Mouse (Mus musculus) forebrain, embryonic 11.5 days (tissue): ENCODE measurements around the gene Hsf4. TPM values are rescaled to one million over a fixed set of nuclear protein-coding genes. Genes with fewer than 3 reads are reported as not detected.

Source experiments
- ATAC-seq: fragments of 200-750 bp; cut with Nextera tagmentation; replicated peaks from 2 replicates; pipeline ENCODE4 v1.8.0; 2017; ENCODE audit warnings: moderate TSS enrichment; ENCODE audit not compliant: low FRiP score
- DNase-seq: peaks from one replicate; pipeline ENCODE4 v3.0.0-alpha.2; 2017; ENCODE audit warnings: low spot score
- H3K27ac ChIP-seq: fragments of 300-500 bp; sonication (generic); 2 replicates; pipeline ENCODE4 v1.5.1; 2014; ENCODE audit warnings: low read depth, low read length
- H3K27me3 ChIP-seq: fragments of 300-500 bp; sonication (generic); 2 replicates; pipeline ENCODE4 v1.6.1; 2014; ENCODE audit warnings: mild to moderate bottlenecking, low read length, mixed read lengths; ENCODE audit not compliant: control insufficient read depth, insufficient read depth
- H3K36me3 ChIP-seq: fragments of 300-500 bp; sonication (generic); 2 replicates; pipeline ENCODE4 v1.6.1; 2014; ENCODE audit warnings: mild to moderate bottlenecking, low read length, moderate library complexity, mixed read lengths; ENCODE audit not compliant: control insufficient read depth, insufficient read depth
- H3K4me1 ChIP-seq: fragments of 300-500 bp; sonication (generic); replicated peaks from 2 replicates; pipeline ENCODE4 v1.6.1; 2014; ENCODE audit warnings: low read length, mixed read lengths; ENCODE audit not compliant: control insufficient read depth, insufficient read depth
- H3K4me2 ChIP-seq: fragments of 300-500 bp; sonication (generic); 2 replicates; pipeline ENCODE4 v1.6.1; 2014; ENCODE audit warnings: low read depth, mild to moderate bottlenecking, low read length, moderate library complexity, mixed read lengths; ENCODE audit not compliant: severe bottlenecking
- H3K4me3 ChIP-seq: fragments of 300-500 bp; sonication (generic); 2 replicates; pipeline ENCODE4 v1.5.1; 2014; ENCODE audit warnings: low read depth, low read length
- H3K9ac ChIP-seq: fragments of 300-500 bp; sonication (generic); 2 replicates; pipeline ENCODE4 v1.6.1; 2014; ENCODE audit warnings: low read length
- H3K9me3 ChIP-seq: fragments of 300-500 bp; sonication (generic); 2 replicates; pipeline ENCODE4 v1.6.1; 2016; ENCODE audit warnings: low read length, mixed read lengths; ENCODE audit not compliant: control insufficient read depth
- WGBS: fragments of 180-500 bp; shearing (Covaris S2); extraction: QIAGEN DNeasy Blood & Tissue Kit; methylation state at CpG from one replicate; pipeline ENCODE4 v1.1.7; 2014; 5-methylcytosine and 5-hydroxymethylcytosine counted together
- polyA plus RNA-seq: library from polyadenylated mRNA; unstranded; fragments of >200 nt; fragmentation: Nextera tagmentation; extraction: Ambion mirVana; gene quantifications from 2 replicates; pipeline ENCODE4 v1.2.1, GENCODE M21; 2014

The Hsf4 gene
- polyA plus RNA-seq, 1 experiment from 2014 or later: not detected

DNA sequence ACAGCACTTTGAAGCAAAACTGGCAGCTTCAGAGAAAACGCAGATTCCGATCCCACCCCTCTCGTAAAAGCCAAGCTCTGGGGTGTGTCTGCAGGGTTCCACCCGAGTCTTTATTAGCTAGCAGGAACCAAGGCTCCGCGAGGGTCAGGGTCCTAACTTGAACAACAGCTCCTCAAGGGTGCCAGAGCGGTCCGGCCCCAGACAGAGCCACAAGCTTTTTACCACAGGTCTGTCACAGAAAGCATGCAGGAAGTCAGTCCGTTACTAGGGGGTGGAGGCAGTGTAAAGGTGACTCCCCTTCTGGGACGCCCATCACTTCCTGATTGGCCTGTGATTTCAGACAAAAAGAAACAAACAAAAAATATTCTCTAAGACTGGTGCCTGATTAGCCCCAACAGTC, 4.5 kb upstream of the Hsf4 start:
- DNase-seq (peak; percentile 60), ATAC-seq (no peak)
- Histone ChIP-seq H3K9me3 (no peaks in the 10 kb centered on the region; the same call in 1 of the 2 replicates), H3K36me3 (no peaks in the 10 kb centered on the region), H3K4me2 (no peak overlapping the region), H3K27ac (no peak overlapping the region), H3K4me3 (no peak overlapping the region), H3K27me3 (peaks cover 79% of the 10 kb centered on the region), H3K4me1 (peaks cover 20% of the 10 kb centered on the region), H3K9ac (no peak overlapping the region)
- 12% methylated on average over 10 of the region's 10 CpGs for WGBS

DNA sequence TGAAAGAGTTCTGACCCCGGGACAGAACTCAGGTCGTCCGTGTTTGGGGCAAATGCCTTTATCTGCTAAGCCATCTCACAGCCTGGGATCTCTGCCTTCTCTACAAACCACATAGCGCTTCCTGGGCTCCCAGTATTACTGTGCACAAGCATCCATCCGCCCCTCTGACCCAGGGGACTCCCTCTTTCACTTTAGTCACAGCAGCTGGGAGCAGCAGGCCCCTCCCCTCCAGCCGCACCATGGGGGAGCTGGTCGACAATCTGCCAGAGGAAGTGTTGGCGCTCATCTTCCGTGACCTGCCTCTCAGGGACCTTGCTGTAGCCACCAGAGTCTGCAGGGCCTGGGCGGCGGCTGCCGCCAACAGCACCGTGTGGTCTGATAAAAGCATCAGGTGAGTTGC, 2.8 kb upstream of the Hsf4 start:
- DNase-seq (no peak), ATAC-seq (no peak)
- H3K36me3 ChIP-seq: no peaks in the 10 kb centered on the region
- peaks cover 82% of the 10 kb centered on the region for H3K27me3 ChIP-seq
- 8% methylated on average over 13 of the region's 13 CpGs for WGBS
- peaks cover 22% of the 10 kb centered on the region for H3K4me1 ChIP-seq
- H3K9ac ChIP-seq: no peak overlapping the region
- no peak overlapping the region for H3K4me3 ChIP-seq
- no peak overlapping the region for H3K4me2 ChIP-seq
- H3K27ac ChIP-seq: no peak overlapping the region
- no peaks in the 10 kb centered on the region; the same call in 1 of the 2 replicates for H3K9me3 ChIP-seq

DNA sequence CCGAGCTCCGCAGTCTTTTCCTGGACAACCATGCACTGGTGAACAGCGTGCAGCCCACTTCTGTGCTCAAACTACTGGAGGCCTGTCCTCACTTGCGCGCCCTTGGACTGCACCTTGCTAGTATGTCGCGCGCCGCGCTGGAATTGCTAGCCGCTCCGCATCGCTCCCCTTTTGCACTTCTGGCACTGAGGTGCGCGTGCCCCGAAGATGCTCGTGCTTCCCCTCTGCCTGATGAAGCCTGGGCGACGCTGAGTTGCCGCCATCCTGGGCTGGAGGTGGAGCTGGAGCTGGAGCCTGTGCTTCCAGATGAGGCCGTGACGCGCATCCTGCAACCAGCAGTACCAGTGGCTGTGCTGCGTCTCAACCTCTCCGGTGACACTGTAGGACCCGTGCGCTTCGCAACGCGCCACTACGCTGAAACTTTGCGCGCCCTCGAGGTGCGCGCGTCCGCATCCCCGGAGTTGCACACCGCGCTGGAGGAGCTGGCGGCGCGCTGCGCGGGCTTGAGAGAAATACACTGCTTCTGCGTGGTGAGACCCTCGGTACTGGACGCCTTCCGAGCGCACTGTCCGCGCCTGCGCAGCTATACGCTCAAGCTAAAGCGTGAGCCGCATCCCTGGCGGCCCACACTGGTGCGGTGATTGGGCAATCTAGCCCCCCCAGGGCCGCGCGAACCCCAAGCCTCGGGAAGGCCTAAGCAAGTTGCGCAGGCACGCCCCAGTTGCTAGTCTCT, 1.1 kb upstream of the Hsf4 start:
- WGBS: under 1% methylated on average over 65 of the region's 65 CpGs

DNA sequence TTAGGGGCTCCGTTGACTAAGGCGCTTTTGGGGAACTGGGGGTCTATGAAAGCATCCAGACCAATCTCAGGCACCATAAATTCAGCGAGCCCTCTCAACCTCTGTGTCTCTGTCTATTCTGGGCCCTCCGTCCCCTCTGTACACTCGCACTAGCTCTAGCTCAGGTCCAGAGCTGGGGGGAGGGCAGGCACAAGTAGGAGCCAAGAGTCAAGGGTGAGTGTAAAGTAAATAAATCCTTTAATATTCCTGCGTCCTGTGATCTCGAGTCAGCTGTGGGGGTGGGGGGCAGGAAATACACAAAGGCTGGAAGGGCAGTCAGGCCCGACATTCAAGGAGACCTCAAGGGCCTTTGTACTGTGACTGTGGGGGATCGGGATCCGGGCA, 534 bp upstream of the Hsf4 start:
- Histone ChIP-seq H3K27me3 (peaks cover 89% of the 10 kb centered on the region), H3K4me1 (peaks cover 20% of the 10 kb centered on the region), H3K4me2 (peak overlapping the region; percentile 71), H3K9me3 (no peaks in the 10 kb centered on the region; the same call in 1 of the 2 replicates), H3K9ac (peak overlapping the region; percentile 24; the same call in 1 of the 2 replicates), H3K4me3 (peak overlapping the region; percentile 41), H3K27ac (no peak overlapping the region), H3K36me3 (no peaks in the 10 kb centered on the region)
- ATAC-seq (peak; percentile 12; the same call in 1 of the 2 replicates), DNase-seq (peak; percentile 61)
- 2% methylated on average over 10 of the region's 10 CpGs for WGBS

More for the DNA sequence above, 1.1 kb upstream of the Hsf4 start:
- no peaks in the 10 kb centered on the region for H3K36me3 ChIP-seq
- no peaks in the 10 kb centered on the region; the same call in 1 of the 2 replicates for H3K9me3 ChIP-seq
- DNase-seq (peak; percentile 82), ATAC-seq (peak; percentile 67)
- H3K4me3 ChIP-seq: peak overlapping the region; percentile 41
- no peak overlapping the region; the same call in 1 of the 2 replicates for H3K9ac ChIP-seq
- peak overlapping the region; percentile 71 for H3K4me2 ChIP-seq
- H3K4me1 ChIP-seq: peaks cover 22% of the 10 kb centered on the region
- H3K27ac ChIP-seq: no peak overlapping the region
- peaks cover 88% of the 10 kb centered on the region for H3K27me3 ChIP-seq

DNA sequence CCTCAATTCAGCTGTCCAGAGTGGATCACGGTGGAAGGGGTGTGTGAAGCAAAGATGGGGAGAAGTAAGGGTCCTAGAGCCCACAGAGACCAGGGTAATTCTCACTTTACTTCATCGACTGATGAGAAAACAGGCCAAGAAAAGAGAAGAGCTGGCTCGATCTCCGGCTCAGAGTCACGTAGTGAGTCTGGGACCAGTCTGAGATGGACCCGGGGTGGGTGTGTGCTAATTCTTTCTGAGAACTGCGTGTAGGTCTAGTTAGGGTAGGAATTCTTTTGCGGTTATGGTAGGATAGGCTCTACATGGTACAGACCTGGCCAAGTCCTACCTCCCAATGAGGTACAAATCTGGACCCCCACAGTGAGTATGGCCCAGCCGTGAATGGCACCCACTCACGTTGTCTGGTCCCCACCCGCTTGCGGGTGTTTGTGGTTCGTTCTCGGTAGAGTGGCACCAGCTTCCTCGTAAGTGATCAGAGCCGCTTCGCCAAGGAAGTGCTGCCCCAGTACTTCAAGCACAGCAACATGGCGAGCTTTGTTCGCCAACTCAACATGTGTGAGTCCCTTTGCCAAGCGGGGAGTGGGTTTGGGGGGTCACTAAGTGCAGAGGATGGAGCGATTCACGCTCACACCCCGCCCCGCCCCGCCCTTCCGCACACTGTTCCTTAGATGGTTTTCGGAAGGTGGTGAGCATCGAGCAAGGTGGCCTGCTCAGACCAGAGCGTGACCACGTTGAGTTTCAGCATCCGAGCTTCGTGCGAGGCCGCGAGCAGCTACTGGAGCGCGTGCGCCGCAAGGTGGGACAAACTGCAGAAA, 707 bp downstream of the Hsf4 start:
- H3K4me3 ChIP-seq: peak overlapping the region; percentile 41
- no peak overlapping the region for H3K27ac ChIP-seq
- ATAC-seq (no peak), DNase-seq (peak; percentile 65)
- peak overlapping the region; percentile 71; the same call in 1 of the 2 replicates for H3K4me2 ChIP-seq
- no peaks in the 10 kb centered on the region; the same call in 1 of the 2 replicates for H3K9me3 ChIP-seq
- H3K4me1 ChIP-seq: peaks cover 17% of the 10 kb centered on the region
- WGBS: 1% methylated on average over 39 of the region's 39 CpGs
- H3K36me3 ChIP-seq: no peaks in the 10 kb centered on the region
- H3K9ac ChIP-seq: no peak overlapping the region
- peaks cover 90% of the 10 kb centered on the region for H3K27me3 ChIP-seq

DNA sequence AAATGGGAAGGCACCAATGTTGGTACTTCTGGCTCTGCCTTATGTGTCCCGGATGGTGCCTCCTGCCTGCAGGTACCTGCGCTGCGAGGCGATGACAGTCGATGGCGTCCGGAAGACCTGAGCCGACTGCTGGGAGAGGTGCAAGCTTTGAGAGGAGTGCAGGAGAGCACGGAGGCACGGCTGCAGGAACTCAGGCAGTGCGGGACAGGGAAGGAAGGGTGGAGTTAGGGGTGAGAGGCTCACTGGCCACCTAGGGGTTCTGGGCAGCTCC, 1.2 kb downstream of the Hsf4 start:
- DNase-seq (peak; percentile 65), ATAC-seq (no peak)
- WGBS: 1% methylated on average over 11 of the region's 11 CpGs
- Histone ChIP-seq H3K36me3 (no peaks in the 10 kb centered on the region), H3K9ac (no peak overlapping the region), H3K4me3 (no peak overlapping the region), H3K27ac (no peak overlapping the region), H3K4me1 (peaks cover 22% of the 10 kb centered on the region), H3K9me3 (no peaks in the 10 kb centered on the region; the same call in 1 of the 2 replicates), H3K27me3 (peaks cover 91% of the 10 kb centered on the region), H3K4me2 (no peak overlapping the region)

DNA sequence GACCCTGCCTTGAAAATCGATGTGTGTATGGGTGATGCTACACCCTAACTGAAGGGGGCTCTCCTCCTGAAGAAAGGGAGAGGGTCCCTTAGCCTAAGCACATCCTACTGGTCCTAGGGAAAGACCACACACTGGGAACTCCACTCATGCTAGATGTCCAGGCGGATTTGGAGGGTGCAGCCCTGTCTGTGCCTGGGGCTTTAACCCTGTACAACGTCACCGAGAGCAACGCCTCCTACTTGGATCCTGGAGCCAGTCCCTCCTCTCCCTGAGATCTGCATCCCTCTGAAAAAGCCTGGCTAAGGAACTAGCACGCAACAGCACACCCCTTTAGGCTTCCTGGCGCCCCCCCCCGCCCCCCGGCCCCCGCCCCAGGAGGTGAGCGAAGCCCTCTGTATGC, 5.8 kb downstream of the Hsf4 start:
- peaks cover 90% of the 10 kb centered on the region for H3K27me3 ChIP-seq
- WGBS: 6% methylated on average over 11 of the region's 11 CpGs
- no peak for ATAC-seq
- H3K9ac ChIP-seq: no peak overlapping the region
- no peak overlapping the region for H3K27ac ChIP-seq
- no peak for DNase-seq
- no peak overlapping the region for H3K4me2 ChIP-seq
- H3K9me3 ChIP-seq: no peaks in the 10 kb centered on the region
- 0 out of 2 replicates have a peak overlapping the region, but pooled peaks have one; percentile 7 for H3K4me3 ChIP-seq
- no peaks in the 10 kb centered on the region for H3K36me3 ChIP-seq
- peaks cover 9% of the 10 kb centered on the region; the same call in 1 of the 2 replicates for H3K4me1 ChIP-seq

DNA sequence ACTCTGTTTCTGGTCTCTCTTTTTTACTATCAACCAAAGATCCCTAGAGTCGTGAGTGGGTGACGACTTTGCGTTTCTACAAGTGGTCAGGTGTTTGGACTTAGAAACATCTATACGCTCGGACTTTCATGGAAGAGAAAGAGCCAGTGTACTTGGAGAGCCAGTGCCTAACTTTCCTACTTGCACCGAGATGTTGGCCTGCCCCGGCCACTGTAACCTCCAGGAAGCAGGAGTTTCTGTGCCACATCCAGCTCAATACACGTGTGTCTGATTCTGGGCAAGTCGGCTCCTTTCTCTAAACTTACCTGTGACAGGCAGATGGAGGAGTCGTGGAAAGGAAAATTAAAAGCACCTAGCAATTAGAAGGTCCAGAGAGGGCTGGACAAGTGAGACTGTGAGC, 6.2 kb downstream of the Hsf4 start, which contains the start of gene Nol3:
Gene Nol3 (plus strand): TSS at position 301 of the 400 bp plus-strand sequence.
- H3K4me1 ChIP-seq: peaks cover 9% of the 10 kb centered on the region; the same call in 1 of the 2 replicates
- H3K9ac ChIP-seq: peak within 1 kb of the TSS; percentile 25; the same call in 1 of the 2 replicates
- peak within 1 kb of the TSS; percentile 62 for H3K4me2 ChIP-seq
- peaks cover 87% of the 10 kb centered on the region for H3K27me3 ChIP-seq
- no peaks in the 10 kb centered on the region for H3K36me3 ChIP-seq
- DNase-seq (no peak), ATAC-seq (no peak)
- WGBS: 4% methylated on average over 10 of the region's 10 CpGs
- no peaks in the 10 kb centered on the region for H3K9me3 ChIP-seq
- H3K27ac ChIP-seq: no peak within 1 kb of the TSS
- peak within 1 kb of the TSS; percentile 33 for H3K4me3 ChIP-seq
